Mouse (Mus musculus) left cerebral cortex, postnatal 14 days (tissue): ENCODE results near the gene Zscan20. TPM values are rescaled to one million over a fixed set of nuclear protein-coding genes. Genes with fewer than 3 reads are reported as not detected.
"Not testable (repeated sequence)": the region's sequence is repeated elsewhere in the genome, so short reads cannot be mapped to it uniquely, and the experiment has no call there.

Experiments
- DNase-seq, 2 experiments: peaks; one replicate each; pipeline ENCODE4 v3.0.0; 2021 to 2022; ENCODE audit warnings: low spot score in 2 of 2, mixed read lengths in 1 of 2
- intact Hi-C: fragments of 180-260 bp; cut with DNase I; formaldehyde crosslinking; loops from one replicate; pipeline ENCODE4 v1.15.1; 2025
- total RNA-seq, 2 experiments: library from RNA; stranded (reverse); gene quantifications; 2 replicates each; pipeline ENCODE4 v1.2.3; 2021

Gene Zscan20
- total RNA-seq, 2 experiments from 2014 or later, result 5.9 to 6.9 TPM

GRCm38 (mm10) chr4:128618246-128618911, 8.5 kb upstream of the Zscan20 start, which contains the start of gene Tlr12:
Tlr12 (minus strand) TSS chr4:128618619.
- intact Hi-C loops, result loop anchor here (10.0 kb wide), 1 partner anchor 156 kb away; no protein-coding TSS in a partner anchor
- no peak for DNase-seq

- DNase-seq, result no peak
- intact Hi-C loops, result loop anchor here (10.0 kb wide), 1 partner anchor 157 kb away; no protein-coding TSS in a partner anchor
These were observed 7.6 kb upstream of the Zscan20 start for GRCm38 (mm10) chr4:128617363-128618120.

GRCm38 (mm10) chr4:128615761-128616160, 5.9 kb upstream of the Zscan20 start:
- intact Hi-C loops, result loop anchor here (10.0 kb wide), 1 partner anchor 159 kb away; no protein-coding TSS in a partner anchor
- DNase-seq, result no peak

- intact Hi-C loops, result loop anchor here (2.0 to 10.0 kb wide), 4 partner anchors 39 to 245 kb away; partner anchors contain the start of gene Phc2
These were observed 3.4 kb upstream of the Zscan20 start for GRCm38 (mm10) chr4:128613326-128613725.

GRCm38 (mm10) chr4:128611726-128612125, 1.8 kb upstream of the Zscan20 start:
- intact Hi-C loops, result loop anchor here (2.0 to 10.0 kb wide), 4 partner anchors 41 to 247 kb away; partner anchors contain the start of gene Phc2
- DNase-seq, result not testable (repeated sequence)

More at GRCm38 (mm10) chr4:128613326-128613725, 3.4 kb upstream of the Zscan20 start:
- DNase-seq, result peak; percentile 71

- intact Hi-C loops, result loop anchor here (5.0 to 10.0 kb wide), 3 partner anchors 42 to 164 kb away; partner anchors contain the start of gene Phc2
- DNase-seq, result no peak
These were observed 808 bp upstream of the Zscan20 start for GRCm38 (mm10) chr4:128610706-128611105.

- intact Hi-C loops, result no loop called here
- no peak for DNase-seq
These were observed 498 bp downstream of the Zscan20 start for GRCm38 (mm10) chr4:128609276-128609924.

- peak; percentile 21 to 45 for DNase-seq
These were observed 2.2 kb downstream of the Zscan20 start for GRCm38 (mm10) chr4:128607661-128608060.

GRCm38 (mm10) chr4:128606586-128606985, 3.3 kb downstream of the Zscan20 start:
- peak; percentile 30 to 57 for DNase-seq
- intact Hi-C loops, result no loop called here

More at GRCm38 (mm10) chr4:128607661-128608060, 2.2 kb downstream of the Zscan20 start:
- intact Hi-C loops, result no loop called here

GRCm38 (mm10) chr4:128597801-128598560, 11.9 kb downstream of the Zscan20 start:
- intact Hi-C loops, result no loop called here
- no peak for DNase-seq

GRCm38 (mm10) chr4:128594062-128594461, 15.8 kb downstream of the Zscan20 start:
- intact Hi-C loops, result no loop called here
- DNase-seq, result no peak

GRCm38 (mm10) chr4:128593286-128593685, 16.6 kb downstream of the Zscan20 start:
- no peak for DNase-seq
- intact Hi-C loops, result no loop called here

GRCm38 (mm10) chr4:128579182-128579581, 30.7 kb downstream of the Zscan20 start:
- no peak for DNase-seq
- intact Hi-C loops, result no loop called here

GRCm38 (mm10) chr4:128575811-128576210, 34.1 kb downstream of the Zscan20 start:
- intact Hi-C loops, result no loop called here

GRCm38 (mm10) chr4:128560327-128560726, 49.6 kb downstream of the Zscan20 start:
- no peak for DNase-seq
- intact Hi-C loops, result no loop called here

More at GRCm38 (mm10) chr4:128575811-128576210, 34.1 kb downstream of the Zscan20 start:
- DNase-seq, result no peak

GRCm38 (mm10) chr4:128554198-128554597, 55.7 kb downstream of the Zscan20 start:
- DNase-seq, result peak in 1 of 2 experiments; percentile 66
- intact Hi-C loops, result no loop called here

- DNase-seq, result no peak
- intact Hi-C loops, result no loop called here
These were observed 59.1 kb downstream of the Zscan20 start for GRCm38 (mm10) chr4:128550756-128551155.

- intact Hi-C loops, DNase-seq: not testable (repeated sequence)
These were observed 65.9 kb downstream of the Zscan20 start for GRCm38 (mm10) chr4:128543956-128544486.

- DNase-seq, result no peak
- intact Hi-C loops, result no loop called here
These were observed 66.5 kb downstream of the Zscan20 start for GRCm38 (mm10) chr4:128543378-128543777.
